Mouse (Mus musculus) embryonic facial prominence, embryonic 11.5 days (tissue): ENCODE measurements at regions not wholly inside any gene's neighbourhood (a gene's known extent, or its start where the extent isn't known, plus 50 kb on each side); places are given as distances from the start of the nearest gene placed in this dataset.
A peak's percentile ranks its signal among the peaks of the same experiment; 100 is the strongest.

Experiments
- ATAC-seq: fragments of 200-750 bp; cut with Nextera tagmentation; replicated peaks from 2 replicates; pipeline ENCODE4 v1.8.0; 2017; ENCODE audit warnings: low read depth; ENCODE audit not compliant: insufficient number of reproducible peaks, low FRiP score, low TSS enrichment
- DNase-seq: peaks from one replicate; pipeline ENCODE4 v3.0.0-alpha.2; 2015; ENCODE audit warnings: low spot score
- H3K27ac ChIP-seq: fragments of 300-500 bp; sonication (generic); replicated peaks from 2 replicates; pipeline ENCODE4 v1.5.1; 2014; ENCODE audit warnings: mild to moderate bottlenecking, low read depth, low read length, control low read depth
- H3K27me3 ChIP-seq: fragments of 300-500 bp; sonication (generic); 2 replicates; pipeline ENCODE4 v1.6.1; 2014; ENCODE audit warnings: mild to moderate bottlenecking, low read length, moderate library complexity, mixed read lengths; ENCODE audit not compliant: control insufficient read depth, insufficient read depth
- H3K36me3 ChIP-seq: fragments of 300-500 bp; sonication (generic); replicated peaks from 2 replicates; pipeline ENCODE4 v1.6.1; 2014; ENCODE audit warnings: low read depth, mild to moderate bottlenecking, low read length, moderate library complexity, mixed read lengths; ENCODE audit not compliant: control insufficient read depth, insufficient read depth
- H3K4me1 ChIP-seq: fragments of 300-500 bp; sonication (generic); 2 replicates; pipeline ENCODE4 v1.6.1; 2014; ENCODE audit warnings: low read length, mixed read lengths; ENCODE audit not compliant: control insufficient read depth, insufficient read depth
- H3K4me2 ChIP-seq: fragments of 300-500 bp; sonication (generic); 2 replicates; pipeline ENCODE4 v1.6.1; 2014; ENCODE audit warnings: low read depth, mild to moderate bottlenecking, control low read depth, low read length, moderate library complexity
- H3K4me3 ChIP-seq: fragments of 300-500 bp; sonication (generic); 2 replicates; pipeline ENCODE4 v1.5.1; 2014; ENCODE audit warnings: low read depth, low read length, control low read depth
- H3K9ac ChIP-seq: fragments of 300-500 bp; sonication (generic); replicated peaks from 2 replicates; pipeline ENCODE4 v1.6.1; 2014; ENCODE audit warnings: mild to moderate bottlenecking, control low read depth, low read length
- H3K9me3 ChIP-seq: fragments of 300-500 bp; sonication (generic); replicated peaks from 2 replicates; pipeline ENCODE4 v1.6.1; 2016; ENCODE audit warnings: mild to moderate bottlenecking, low read length, inconsistent platforms, mixed read lengths; ENCODE audit not compliant: control insufficient read depth
- WGBS: fragments of 180-500 bp; shearing (Covaris S2); extraction: QIAGEN DNeasy Blood & Tissue Kit; methylation state at CpG from one replicate; pipeline ENCODE4 v1.1.7; 2014; 5-methylcytosine and 5-hydroxymethylcytosine counted together

- no peak overlapping the region for H3K9ac ChIP-seq
- no peaks in the 10 kb centered on the region for H3K27me3 ChIP-seq
- no peak overlapping the region for H3K4me2 ChIP-seq
- H3K27ac ChIP-seq, result no peak overlapping the region
- DNase-seq (no peak), ATAC-seq (no peak)
- WGBS, result 75% methylated on average over 3 of the region's 3 CpGs
- no peaks in the 10 kb centered on the region for H3K4me1 ChIP-seq
- H3K4me3 ChIP-seq, result no peak overlapping the region
- H3K36me3 ChIP-seq, result no peaks in the 10 kb centered on the region
- H3K9me3 ChIP-seq, result no peaks in the 10 kb centered on the region
Measured at GRCm38 (mm10) chr2:59406976-59407375, 77.5 kb upstream of the Dapl1 start.

- WGBS, result 39% methylated on average over 13 of the region's 13 CpGs
- Histone ChIP-seq H3K4me1 (no peaks in the 10 kb centered on the region), H3K27me3 (no peaks in the 10 kb centered on the region), H3K4me3 (no peak overlapping the region), H3K36me3 (no peaks in the 10 kb centered on the region), H3K27ac (no peak overlapping the region), H3K4me2 (no peak overlapping the region), H3K9me3 (no peaks in the 10 kb centered on the region), H3K9ac (no peak overlapping the region)
- DNase-seq (no peak), ATAC-seq (0 out of 2 replicates have a peak, but pooled peaks have one; percentile 48)
Measured at GRCm38 (mm10) chr2:59407512-59407988, 76.9 kb upstream of the Dapl1 start.

GRCm38 (mm10) chr2:59408040-59408587 lies 76.3 kb upstream of the Dapl1 start:
- Histone ChIP-seq H3K9me3 (no peaks in the 10 kb centered on the region), H3K36me3 (no peaks in the 10 kb centered on the region), H3K9ac (no peak overlapping the region), H3K4me3 (no peak overlapping the region), H3K4me2 (no peak overlapping the region), H3K27ac (no peak overlapping the region), H3K4me1 (no peaks in the 10 kb centered on the region), H3K27me3 (no peaks in the 10 kb centered on the region)
- 70% methylated on average over 10 of the region's 10 CpGs for WGBS
- DNase-seq, result no peak
- ATAC-seq, result no peak

GRCm38 (mm10) chr2:59414612-59415011 lies 69.8 kb upstream of the Dapl1 start:
- no peak for ATAC-seq
- no peak overlapping the region for H3K27ac ChIP-seq
- H3K4me1 ChIP-seq, result no peaks in the 10 kb centered on the region
- DNase-seq, result no peak
- H3K9me3 ChIP-seq, result no peaks in the 10 kb centered on the region
- no peaks in the 10 kb centered on the region for H3K36me3 ChIP-seq
- H3K4me3 ChIP-seq, result no peak overlapping the region
- no peak overlapping the region for H3K4me2 ChIP-seq
- 88% methylated on average over 9 of the region's 9 CpGs for WGBS
- H3K27me3 ChIP-seq, result no peaks in the 10 kb centered on the region
- H3K9ac ChIP-seq, result no peak overlapping the region

- 73% methylated on average over 8 of the region's 8 CpGs for WGBS
- H3K4me1 ChIP-seq, result no peaks in the 10 kb centered on the region
- H3K4me3 ChIP-seq, result no peak overlapping the region
- no peaks in the 10 kb centered on the region for H3K9me3 ChIP-seq
- no peak for ATAC-seq
- DNase-seq, result no peak
- H3K27ac ChIP-seq, result no peak overlapping the region
- no peaks in the 10 kb centered on the region for H3K27me3 ChIP-seq
- H3K9ac ChIP-seq, result no peak overlapping the region
- H3K36me3 ChIP-seq, result no peaks in the 10 kb centered on the region
- no peak overlapping the region for H3K4me2 ChIP-seq
Measured at GRCm38 (mm10) chr2:59416491-59417195, 67.8 kb upstream of the Dapl1 start.

- no peaks in the 10 kb centered on the region for H3K27me3 ChIP-seq
- WGBS, result 88% methylated on average over 11 of the region's 11 CpGs
- no peak overlapping the region for H3K4me3 ChIP-seq
- H3K27ac ChIP-seq, result no peak overlapping the region
- no peaks in the 10 kb centered on the region for H3K36me3 ChIP-seq
- no peaks in the 10 kb centered on the region for H3K9me3 ChIP-seq
- no peak overlapping the region for H3K9ac ChIP-seq
- no peak overlapping the region for H3K4me2 ChIP-seq
- no peaks in the 10 kb centered on the region for H3K4me1 ChIP-seq
- 0 out of 2 replicates have a peak, but pooled peaks have one; percentile 35 for ATAC-seq
- DNase-seq, result no peak
Measured at GRCm38 (mm10) chr2:59417384-59417955, 67.0 kb upstream of the Dapl1 start.

- 63% methylated on average over 5 of the region's 5 CpGs for WGBS
- ATAC-seq, result no peak
- Histone ChIP-seq H3K36me3 (no peaks in the 10 kb centered on the region), H3K27me3 (no peaks in the 10 kb centered on the region), H3K4me2 (no peak overlapping the region), H3K4me3 (no peak overlapping the region), H3K9ac (no peak overlapping the region), H3K9me3 (no peaks in the 10 kb centered on the region), H3K4me1 (no peaks in the 10 kb centered on the region; the same call in 1 of the 2 replicates), H3K27ac (no peak overlapping the region)
- no peak for DNase-seq
Measured at GRCm38 (mm10) chr2:59420496-59420895, 64.0 kb upstream of the Dapl1 start.
